Mouse (Mus musculus) stomach, embryonic 16.5 days (tissue): ENCODE measurements at regions not wholly inside any gene's neighbourhood (a gene's known extent, or its start where the extent isn't known, plus 50 kb on each side); places are given as distances from the start of the nearest gene placed in this dataset.

Source experiments
- ATAC-seq: fragments of 200-750 bp; cut with Nextera tagmentation; 2 replicates; pipeline ENCODE4 v1.8.0; 2017; ENCODE audit warnings: moderate number of reproducible peaks, moderate TSS enrichment; ENCODE audit not compliant: insufficient read depth, low FRiP score
- H3K27ac ChIP-seq: fragments of 300-500 bp; sonication (generic); 2 replicates; pipeline ENCODE4 v1.5.1; 2014; ENCODE audit warnings: low read length
- H3K27me3 ChIP-seq: fragments of 300-500 bp; sonication (generic); 2 replicates; pipeline ENCODE4 v1.6.1; 2014; ENCODE audit warnings: low read length, control low read depth, mixed read lengths; ENCODE audit not compliant: control insufficient read depth, insufficient read depth
- H3K36me3 ChIP-seq: fragments of 300-500 bp; sonication (generic); 2 replicates; pipeline ENCODE4 v1.6.1; 2014; ENCODE audit warnings: low read length; ENCODE audit not compliant: control insufficient read depth, insufficient read depth
- H3K4me1 ChIP-seq: fragments of 300-500 bp; sonication (generic); 2 replicates; pipeline ENCODE4 v1.6.1; 2014; ENCODE audit warnings: low read length, control low read depth, mixed read lengths; ENCODE audit not compliant: control insufficient read depth, insufficient read depth
- H3K4me2 ChIP-seq: fragments of 300-500 bp; sonication (generic); 2 replicates; pipeline ENCODE4 v1.6.1; 2014; ENCODE audit warnings: low read depth, low read length, mixed read lengths
- H3K4me3 ChIP-seq: fragments of 300-500 bp; sonication (generic); replicated peaks from 2 replicates; pipeline ENCODE4 v1.5.1; 2014; ENCODE audit warnings: mild to moderate bottlenecking, low read length
- H3K9ac ChIP-seq: fragments of 300-500 bp; sonication (generic); 2 replicates; pipeline ENCODE4 v1.6.1; 2014; ENCODE audit warnings: low read length
- H3K9me3 ChIP-seq: fragments of 300-500 bp; sonication (generic); replicated peaks from 2 replicates; pipeline ENCODE4 v1.6.1; 2016; ENCODE audit warnings: low read length, control low read depth; ENCODE audit not compliant: control insufficient read depth
- WGBS: fragments of 180-500 bp; shearing (Covaris S2); extraction: QIAGEN DNeasy Blood & Tissue Kit; methylation state at CpG from one replicate; pipeline ENCODE4 v1.1.7; 2014; 5-methylcytosine and 5-hydroxymethylcytosine counted together

DNA sequence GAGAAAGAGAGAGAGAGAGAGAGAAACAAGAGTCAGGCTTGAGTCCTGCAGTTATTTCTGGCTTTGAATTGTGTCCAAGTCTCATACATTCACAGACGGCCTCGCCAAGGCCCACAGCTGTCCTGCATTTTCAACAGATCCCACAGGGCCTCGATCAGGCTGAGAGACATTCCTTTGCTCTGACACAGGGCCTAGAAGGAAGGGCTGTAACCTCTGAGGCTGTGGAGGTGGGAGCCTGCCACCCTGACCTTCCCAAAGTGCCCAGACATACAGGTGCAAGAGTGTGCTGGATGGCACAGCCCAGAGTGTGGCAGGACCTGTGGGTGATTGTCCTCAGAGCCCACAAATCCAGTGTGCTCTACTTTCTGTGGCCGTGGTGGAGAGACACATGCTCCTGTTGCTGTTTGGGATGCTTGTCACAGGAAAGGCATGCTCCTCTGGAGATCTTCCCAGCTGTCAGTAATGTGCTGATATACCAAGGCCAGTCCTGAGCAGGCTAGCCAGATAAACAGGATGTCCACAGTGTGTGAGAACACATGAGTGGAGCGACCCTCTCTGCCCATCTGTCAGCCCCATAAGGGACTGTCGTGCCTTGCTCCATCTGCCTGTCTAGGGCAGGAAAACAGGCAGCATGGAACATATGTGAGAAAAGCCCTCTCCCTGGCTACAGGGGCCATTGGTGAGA is 151.2 kb upstream of the Gm5148 start:
- H3K4me2 ChIP-seq = no peak overlapping the region

GRCm38 (mm10) chr3:37874864-37875263 is 150.6 kb upstream of the Gm5148 start:
- ATAC-seq = peak; percentile 31; the same call in 1 of the 2 replicates
- no peaks in the 10 kb centered on the region for H3K9me3 ChIP-seq
- peak overlapping the region; percentile 93 for H3K27ac ChIP-seq
- H3K4me1 ChIP-seq = peaks cover 16% of the 10 kb centered on the region
- no peaks in the 10 kb centered on the region for H3K27me3 ChIP-seq
- H3K36me3 ChIP-seq = no peaks in the 10 kb centered on the region
- no peak overlapping the region for H3K9ac ChIP-seq
- WGBS = 54% methylated on average over 6 of the region's 6 CpGs
- no peak overlapping the region for H3K4me2 ChIP-seq
- no peak overlapping the region for H3K4me3 ChIP-seq

More for the DNA sequence above, 151.2 kb upstream of the Gm5148 start:
- Histone ChIP-seq H3K9ac (no peak overlapping the region; the same call in 1 of the 2 replicates), H3K4me3 (no peak overlapping the region), H3K4me1 (peaks cover 16% of the 10 kb centered on the region), H3K27ac (peak overlapping the region; percentile 93), H3K9me3 (no peaks in the 10 kb centered on the region), H3K36me3 (no peaks in the 10 kb centered on the region), H3K27me3 (no peaks in the 10 kb centered on the region)
- peak; percentile 93 for ATAC-seq
- 22% methylated on average over 6 of the region's 6 CpGs for WGBS

GRCm38 (mm10) chr3:37874346-37874745 is 150.1 kb upstream of the Gm5148 start:
- Histone ChIP-seq H3K4me1 (peaks cover 18% of the 10 kb centered on the region), H3K36me3 (no peaks in the 10 kb centered on the region), H3K27ac (peak overlapping the region; percentile 93; the same call in 1 of the 2 replicates), H3K9me3 (no peaks in the 10 kb centered on the region), H3K9ac (no peak overlapping the region), H3K4me3 (no peak overlapping the region), H3K27me3 (no peaks in the 10 kb centered on the region), H3K4me2 (no peak overlapping the region)
- no peak for ATAC-seq
- WGBS = 74% methylated on average over 1 of the region's 1 CpGs

DNA sequence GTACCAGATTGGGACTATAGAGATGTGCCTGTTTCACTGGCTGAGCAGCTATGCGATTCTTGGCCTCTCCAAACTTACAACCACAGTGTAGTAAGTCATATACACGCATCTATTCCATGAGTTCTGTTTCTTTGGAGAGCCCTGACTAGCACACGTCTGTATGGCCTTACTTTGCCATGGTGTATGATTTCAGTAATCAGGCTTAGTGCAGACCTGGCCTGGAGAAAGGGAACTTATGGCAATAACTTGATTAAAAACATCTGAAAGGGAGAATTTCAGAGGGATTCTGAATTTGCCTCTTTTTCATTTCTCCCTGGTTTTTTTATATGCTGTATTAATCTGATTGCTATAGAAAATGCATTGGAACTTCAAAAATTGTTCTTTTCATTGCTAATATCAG is 148.0 kb upstream of the Gm5148 start:
- Histone ChIP-seq H3K4me2 (no peak overlapping the region), H3K27ac (no peak overlapping the region), H3K4me1 (peaks cover 18% of the 10 kb centered on the region), H3K9ac (no peak overlapping the region), H3K27me3 (no peaks in the 10 kb centered on the region), H3K9me3 (no peaks in the 10 kb centered on the region), H3K36me3 (no peaks in the 10 kb centered on the region), H3K4me3 (no peak overlapping the region)
- no peak for ATAC-seq
- WGBS = 84% methylated on average over 3 of the region's 3 CpGs

- no peak overlapping the region for H3K27ac ChIP-seq
- no peak for ATAC-seq
Measured at GRCm38 (mm10) chr3:37871076-37871475, 146.8 kb upstream of the Gm5148 start.

GRCm38 (mm10) chr3:37868454-37868853 is 144.2 kb upstream of the Gm5148 start:
- no peak overlapping the region for H3K4me3 ChIP-seq
- no peak for ATAC-seq
- H3K9me3 ChIP-seq = no peaks in the 10 kb centered on the region
- H3K27ac ChIP-seq = no peak overlapping the region
- H3K9ac ChIP-seq = no peak overlapping the region
- H3K27me3 ChIP-seq = no peaks in the 10 kb centered on the region
- 56% methylated on average over 4 of the region's 4 CpGs for WGBS
- H3K4me1 ChIP-seq = 0 out of 2 replicates have a peak, but pooled peaks cover 2% of the 10 kb centered on the region
- H3K36me3 ChIP-seq = no peaks in the 10 kb centered on the region
- H3K4me2 ChIP-seq = no peak overlapping the region

More at GRCm38 (mm10) chr3:37871076-37871475, 146.8 kb upstream of the Gm5148 start:
- 60% methylated on average over 4 of the region's 4 CpGs for WGBS
- H3K4me2 ChIP-seq = no peak overlapping the region
- no peak overlapping the region for H3K4me3 ChIP-seq
- H3K27me3 ChIP-seq = no peaks in the 10 kb centered on the region
- H3K9me3 ChIP-seq = no peaks in the 10 kb centered on the region
- H3K9ac ChIP-seq = no peak overlapping the region
- no peaks in the 10 kb centered on the region for H3K36me3 ChIP-seq
- peaks cover 15% of the 10 kb centered on the region for H3K4me1 ChIP-seq

DNA sequence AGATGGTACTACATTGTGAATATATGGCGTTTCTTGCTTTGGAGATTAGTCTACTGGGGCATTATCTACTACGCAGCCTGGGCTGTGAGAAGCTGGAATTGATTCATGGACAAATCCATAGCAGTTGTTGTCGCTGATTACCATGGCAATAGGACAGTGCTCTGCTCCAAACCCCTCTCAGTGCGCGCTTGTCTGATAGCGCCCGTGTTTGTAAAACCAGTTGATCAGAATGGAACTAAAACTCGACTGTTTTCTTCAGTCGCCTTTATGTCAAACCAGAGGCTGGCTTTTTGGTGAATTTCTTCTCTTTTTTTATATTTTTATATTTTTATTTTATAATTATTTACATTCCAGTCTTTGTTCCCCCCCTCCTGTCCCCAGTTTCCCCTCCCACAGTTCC is 138.5 kb upstream of the Gm5148 start:
- 86% methylated on average over 9 of the region's 9 CpGs for WGBS
- H3K36me3 ChIP-seq = no peaks in the 10 kb centered on the region
- no peak overlapping the region for H3K4me3 ChIP-seq
- no peak overlapping the region for H3K9ac ChIP-seq
- H3K27ac ChIP-seq = no peak overlapping the region
- ATAC-seq = no peak
- no peaks in the 10 kb centered on the region for H3K9me3 ChIP-seq
- peaks cover 17% of the 10 kb centered on the region for H3K4me1 ChIP-seq
- no peak overlapping the region for H3K4me2 ChIP-seq
- H3K27me3 ChIP-seq = no peaks in the 10 kb centered on the region

- no peak overlapping the region for H3K9ac ChIP-seq
- no peak for ATAC-seq
- H3K9me3 ChIP-seq = no peaks in the 10 kb centered on the region
- peaks cover 17% of the 10 kb centered on the region for H3K4me1 ChIP-seq
- H3K4me2 ChIP-seq = no peak overlapping the region
- H3K27ac ChIP-seq = 0 out of 2 replicates have a peak overlapping the region, but pooled peaks have one; percentile 4
- no peaks in the 10 kb centered on the region for H3K36me3 ChIP-seq
- no peak overlapping the region for H3K4me3 ChIP-seq
- H3K27me3 ChIP-seq = no peaks in the 10 kb centered on the region
- WGBS = 47% methylated on average over 9 of the region's 9 CpGs
Measured at GRCm38 (mm10) chr3:37860715-37861461, 136.6 kb upstream of the Gm5148 start.

DNA sequence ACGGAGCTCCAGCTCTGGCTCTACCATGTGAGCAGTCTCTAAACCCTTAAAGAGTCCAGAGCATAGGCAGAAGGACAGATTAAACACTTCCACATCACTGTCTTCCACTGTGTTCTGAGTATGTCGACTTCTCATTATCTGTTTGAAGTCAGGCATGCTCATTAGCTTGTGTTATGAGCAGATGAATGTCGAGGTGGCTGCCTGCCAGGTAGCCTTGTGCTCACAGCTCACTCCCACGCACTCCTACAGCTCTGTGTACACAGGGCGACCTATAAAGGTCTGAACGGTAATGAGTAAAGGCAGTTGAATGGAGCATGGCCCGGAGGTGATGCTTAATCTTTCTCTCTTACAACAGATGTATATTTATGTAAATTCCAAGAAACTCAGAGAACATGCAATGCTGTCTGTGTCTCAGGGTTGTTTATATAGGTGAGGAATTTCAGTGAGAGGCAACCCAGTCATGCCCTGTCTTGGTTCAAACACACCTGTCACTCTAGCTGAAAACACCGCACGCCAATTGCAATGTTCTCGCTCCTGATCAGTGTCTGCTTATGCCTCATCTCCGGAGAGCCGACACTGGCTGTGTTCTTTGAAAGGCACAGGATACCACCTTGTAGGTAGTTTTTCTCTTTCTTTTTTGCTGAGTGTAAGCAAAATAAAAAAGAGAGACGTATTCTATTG is 135.9 kb upstream of the Gm5148 start:
- H3K27ac ChIP-seq = peak overlapping the region; percentile 38; the same call in 1 of the 2 replicates
- H3K9ac ChIP-seq = no peak overlapping the region
- no peaks in the 10 kb centered on the region for H3K27me3 ChIP-seq
- 23% methylated on average over 13 of the region's 13 CpGs for WGBS
- H3K4me3 ChIP-seq = no peak overlapping the region
- H3K4me2 ChIP-seq = no peak overlapping the region
- peak; percentile 93 for ATAC-seq
- H3K4me1 ChIP-seq = peaks cover 17% of the 10 kb centered on the region
- H3K9me3 ChIP-seq = no peaks in the 10 kb centered on the region
- H3K36me3 ChIP-seq = no peaks in the 10 kb centered on the region
